Mouse (Mus musculus) liver, adult 2 months (tissue): ENCODE results near the gene Tnnc2. TPM values are rescaled to one million over a fixed set of nuclear protein-coding genes. Genes with fewer than 3 reads are reported as not detected.

ENCODE experiments used
- DNase-seq: peaks from one replicate; pipeline ENCODE4 v3.0.0-alpha.2; 2011; ENCODE audit warnings: low read depth, low spot score; ENCODE audit errors: extremely low read depth
- H3K27ac ChIP-seq: fragments of 200-500 bp; replicated peaks from 2 replicates; pipeline ENCODE4 v1.5.1; 2012; ENCODE audit warnings: low read depth, mild to moderate bottlenecking, control low read depth, inconsistent platforms, low read length; ENCODE audit not compliant: insufficient read depth
- H3K27me3 ChIP-seq: fragments of 200-500 bp; 2 replicates; pipeline ENCODE4 v1.6.1; 2012; ENCODE audit warnings: mild to moderate bottlenecking, moderate library complexity, low read length, inconsistent platforms; ENCODE audit not compliant: control insufficient read depth, insufficient read depth
- H3K36me3 ChIP-seq: fragments of 200-500 bp; 2 replicates; pipeline ENCODE4 v1.6.1; 2012; ENCODE audit warnings: low read length, inconsistent platforms; ENCODE audit not compliant: control insufficient read depth, insufficient read depth
- H3K4me1 ChIP-seq: fragments of 200-500 bp; 2 replicates; pipeline ENCODE4 v1.6.1; 2011; ENCODE audit warnings: low read length; ENCODE audit not compliant: control insufficient read depth, insufficient read depth
- H3K4me3 ChIP-seq: fragments of 200-500 bp; 2 replicates; pipeline ENCODE4 v1.5.1; 2011; ENCODE audit warnings: low read depth, mild to moderate bottlenecking, control low read depth, low read length, moderate library complexity; ENCODE audit not compliant: insufficient read depth
- H3K79me2 ChIP-seq: fragments of 200-500 bp; 2 replicates; pipeline ENCODE4 v1.6.1; 2012; ENCODE audit warnings: inconsistent platforms, mild to moderate bottlenecking, low read length, moderate library complexity; ENCODE audit not compliant: control insufficient read depth, insufficient read depth
- H3K9ac ChIP-seq: fragments of 200-500 bp; 2 replicates; pipeline ENCODE4 v1.6.1; 2012; ENCODE audit warnings: low read depth, mild to moderate bottlenecking, control low read depth, inconsistent platforms, low read length
- CTCF ChIP-seq: fragments of 200-500 bp; IDR thresholded peaks from 2 replicates; pipeline ENCODE4 v1.5.1; 2011; ENCODE audit warnings: low read depth, low read length, control low read depth
- POLR2A ChIP-seq: fragments of 200-500 bp; IDR thresholded peaks from 2 replicates; pipeline ENCODE4 v1.6.1; 2011; ENCODE audit warnings: low read length, control low read depth; ENCODE audit not compliant: insufficient read depth; ENCODE audit errors: extremely low read depth
- WGBS: fragments of 180-500 bp; shearing (Covaris S2); methylation state at CpG from one replicate; pipeline ENCODE4 v1.1.7; 2018; 5-methylcytosine and 5-hydroxymethylcytosine counted together
- polyA plus RNA-seq: library from polyadenylated mRNA; depleted of rRNA; stranded (reverse); fragments of >200 nt; gene quantifications from 2 replicates; pipeline ENCODE4 v1.2.3, GENCODE M21; 2012; rRNA removed
- total RNA-seq: library from RNA; depleted of rRNA; stranded (reverse); fragments of >200 nt; gene quantifications from 2 replicates; pipeline ENCODE4 v1.2.3, GENCODE M21; 2014; rRNA removed

Gene Tnnc2
- total RNA-seq, result 6.1 TPM in 1 of 2 replicates, not detected in the other
- not detected in 2 replicates for polyA plus RNA-seq

GRCm38 (mm10) chr2:164779481-164780086 lies at the start of gene Tnnc2:
Gene Tnnc2 (minus strand): TSS chr2:164779967.
- WGBS, result 79% methylated on average over 8 of the region's 8 CpGs
- H3K79me2 ChIP-seq, result no peaks in the 10 kb centered on the region
- no peak within 1 kb of the TSS for H3K9ac ChIP-seq
- H3K27ac ChIP-seq, result no peak within 1 kb of the TSS
- no peaks in the 10 kb centered on the region for H3K4me1 ChIP-seq
- DNase-seq, result no peak
- no peak for TF ChIP-seq POLR2A
- no peak for TF ChIP-seq CTCF
- no peaks in the 10 kb centered on the region for H3K27me3 ChIP-seq
- H3K4me3 ChIP-seq, result no peak within 1 kb of the TSS
- no peaks in the 10 kb centered on the region for H3K36me3 ChIP-seq

GRCm38 (mm10) chr2:164829090-164829489 lies 49.3 kb upstream of the Tnnc2 start:
- Histone ChIP-seq H3K9ac (no peak overlapping the region), H3K79me2 (peaks cover 9% of the 10 kb centered on the region), H3K4me1 (peaks cover 3% of the 10 kb centered on the region; the same call in 1 of the 2 replicates), H3K27me3 (no peaks in the 10 kb centered on the region), H3K36me3 (peaks cover 4% of the 10 kb centered on the region; the same call in 1 of the 2 replicates), H3K27ac (no peak overlapping the region), H3K4me3 (no peak overlapping the region)
- WGBS, result 97% methylated on average over 1 of the region's 1 CpGs
- no peak for DNase-seq
- no peak for TF ChIP-seq POLR2A
- no peak for TF ChIP-seq CTCF

GRCm38 (mm10) chr2:164828437-164828836 lies 48.7 kb upstream of the Tnnc2 start, which contains the start of gene Spata25:
Gene Spata25 (minus strand): TSS chr2:164828537.
- Histone ChIP-seq H3K27me3 (no peaks in the 10 kb centered on the region), H3K4me3 (no peak within 1 kb of the TSS), H3K4me1 (peaks cover 6% of the 10 kb centered on the region), H3K9ac (no peak within 1 kb of the TSS), H3K27ac (no peak within 1 kb of the TSS), H3K36me3 (peaks cover 4% of the 10 kb centered on the region; the same call in 1 of the 2 replicates), H3K79me2 (peaks cover 13% of the 10 kb centered on the region)
- WGBS, result 89% methylated on average over 6 of the region's 6 CpGs
- TF ChIP-seq CTCF (no peak), POLR2A (no peak)
- DNase-seq, result no peak

DNA sequence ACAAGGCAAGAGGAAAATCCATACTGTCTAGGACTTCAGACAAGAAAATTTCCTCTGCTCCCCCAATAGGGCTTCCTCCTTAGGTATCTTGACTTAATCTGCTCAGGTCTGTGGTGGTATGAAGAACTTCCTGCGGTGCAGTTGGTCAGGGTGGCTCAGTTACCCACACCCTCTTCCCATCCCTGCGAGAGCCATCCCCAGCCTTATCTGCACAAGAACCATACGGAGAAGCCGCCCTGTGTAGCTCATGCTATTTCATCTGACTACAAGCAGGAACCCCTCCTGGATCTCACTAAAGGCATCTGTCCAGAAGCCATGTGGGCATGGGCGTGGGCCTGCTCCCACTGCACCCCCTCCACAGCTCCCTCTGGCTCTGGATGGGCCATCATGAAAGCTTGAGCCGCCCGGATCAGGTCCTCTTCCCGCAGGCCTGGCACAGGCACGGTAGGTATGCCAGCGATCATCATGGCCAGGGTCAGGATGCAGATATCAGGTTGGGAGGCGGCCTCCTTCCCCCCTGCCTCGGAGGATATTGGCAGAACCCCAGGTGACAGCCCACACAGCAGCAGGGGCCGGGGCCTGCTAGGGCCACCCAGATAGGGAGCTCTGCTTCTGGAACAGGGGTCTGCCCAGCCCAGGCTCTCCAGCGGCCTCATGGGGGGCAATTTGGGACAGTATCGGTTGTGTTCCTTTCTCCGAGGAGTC lies 47.5 kb upstream of the Tnnc2 start:
- peaks cover 4% of the 10 kb centered on the region; the same call in 1 of the 2 replicates for H3K36me3 ChIP-seq
- TF ChIP-seq POLR2A (no peak), CTCF (no peak)
- H3K27ac ChIP-seq, result no peak overlapping the region
- DNase-seq, result no peak
- peaks cover 4% of the 10 kb centered on the region for H3K4me1 ChIP-seq
- no peak overlapping the region for H3K4me3 ChIP-seq
- 91% methylated on average over 16 of the region's 16 CpGs for WGBS
- no peak overlapping the region for H3K9ac ChIP-seq
- H3K27me3 ChIP-seq, result no peaks in the 10 kb centered on the region
- peaks cover 13% of the 10 kb centered on the region for H3K79me2 ChIP-seq

DNA sequence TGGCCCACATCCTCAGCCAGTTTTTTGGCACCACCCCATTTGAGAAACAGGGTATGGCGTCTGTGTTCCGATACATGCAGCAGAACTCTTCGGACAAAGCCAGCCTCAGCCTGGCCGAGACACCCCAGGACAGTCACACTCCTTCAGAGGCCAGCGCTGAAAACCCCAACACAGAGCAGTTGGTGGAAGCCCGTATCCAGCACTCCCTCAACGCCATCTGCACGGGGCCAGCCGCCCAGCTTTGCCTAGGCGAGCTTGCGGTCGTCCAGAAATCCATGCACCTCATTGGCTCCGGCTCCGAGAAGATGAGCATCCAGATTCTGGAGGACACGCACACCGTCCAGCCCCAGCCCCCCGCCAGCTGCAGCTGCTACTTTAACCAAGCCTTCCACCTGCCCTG lies 45.8 kb upstream of the Tnnc2 start:
- WGBS, result 96% methylated on average over 17 of the region's 17 CpGs
- H3K4me3 ChIP-seq, result no peak overlapping the region
- no peak for DNase-seq
- H3K27ac ChIP-seq, result no peak overlapping the region
- H3K4me1 ChIP-seq, result peaks cover 4% of the 10 kb centered on the region
- TF ChIP-seq CTCF, result no peak
- no peak for TF ChIP-seq POLR2A
- H3K79me2 ChIP-seq, result peaks cover 13% of the 10 kb centered on the region
- H3K9ac ChIP-seq, result no peak overlapping the region
- H3K36me3 ChIP-seq, result peaks cover 4% of the 10 kb centered on the region; the same call in 1 of the 2 replicates
- H3K27me3 ChIP-seq, result no peaks in the 10 kb centered on the region
